Mouse (Mus musculus): Measurements from ENCODE around the gene Mfsd4a. TPM values are rescaled to one million over a fixed set of nuclear protein-coding genes. Genes with fewer than 3 reads are reported as not detected.

Gene Mfsd4a
- total and polyA plus RNA-seq, 2 experiments: 0.09 to 0.12 TPM

DNA sequence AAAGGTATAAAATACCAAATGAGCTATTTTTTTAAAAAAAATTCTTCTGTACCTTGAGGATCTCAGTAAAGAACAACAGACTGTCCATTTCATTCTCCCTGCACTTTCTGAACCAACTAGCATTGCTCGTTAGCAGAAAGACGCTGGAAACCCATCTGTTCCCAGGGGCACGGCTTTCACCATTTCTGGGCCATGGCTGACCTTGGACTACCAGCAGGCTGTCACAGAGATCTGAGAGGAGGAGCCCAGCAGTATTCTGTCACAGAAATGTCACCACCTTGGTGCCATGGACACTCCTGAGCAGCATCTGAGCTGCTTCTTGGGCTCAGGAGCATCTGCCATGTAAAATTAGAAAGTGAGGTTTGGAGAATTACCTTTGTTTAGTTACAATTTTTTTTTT is 30.1 kb downstream of the Mfsd4a start:
- no peaks in the 10 kb centered on the region for H3K4me1 ChIP-seq (ENCODE audit: control insufficient read depth, insufficient read depth, low read length)
- 84% methylated on average over 3 of the region's 3 CpGs for WGBS
- no peaks in the 10 kb centered on the region for H3K27me3 ChIP-seq (ENCODE audit: control insufficient read depth, insufficient read depth, low read length)
- H3K27ac ChIP-seq (replicated peaks; ENCODE audit: insufficient read depth, low read depth, low read length): no peak overlapping the region
- TF ChIP-seq POLR2A (IDR thresholded peaks at IDR 0.05; ENCODE audit: extremely low read depth, insufficient read depth, low read length) (no peak), CTCF (IDR thresholded peaks at IDR 0.05; ENCODE audit: low read depth, low read length) (no peak)
- H3K4me3 ChIP-seq (ENCODE audit: insufficient read depth, low read depth, low read length): no peak overlapping the region
- H3K79me2 ChIP-seq (ENCODE audit: control insufficient read depth, insufficient read depth, low read length): no peaks in the 10 kb centered on the region
- H3K9ac ChIP-seq (ENCODE audit: low read depth, low read length): no peak overlapping the region
- H3K36me3 ChIP-seq (ENCODE audit: control insufficient read depth, insufficient read depth, low read length): peaks cover 4% of the 10 kb centered on the region; the same call in 1 of the 2 replicates
- DNase-seq (ENCODE audit: extremely low read depth, low read depth, low spot score): no peak

DNA sequence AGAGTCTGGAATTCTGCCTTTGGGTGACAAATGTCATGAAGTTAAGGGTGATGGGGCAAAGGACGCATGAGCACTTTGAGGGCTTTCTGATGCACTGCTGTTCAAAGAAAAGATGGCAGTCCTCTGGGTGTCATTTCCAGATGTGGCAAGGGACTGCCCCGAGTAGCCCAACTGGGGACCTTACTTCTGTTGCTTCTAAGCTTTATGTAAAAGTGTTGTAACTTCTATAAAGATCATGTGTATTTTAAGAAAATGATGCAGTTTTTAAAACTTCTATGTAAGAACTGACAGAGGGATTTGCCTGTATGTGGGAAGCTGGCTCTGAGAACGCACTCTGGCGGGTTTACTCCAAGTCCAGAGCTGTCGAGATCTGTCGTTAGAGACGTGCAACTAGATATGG is 35.7 kb downstream of the Mfsd4a start:
- peak; percentile 35 for DNase-seq (ENCODE audit: extremely low read depth, low read depth, low spot score)
- no peaks in the 10 kb centered on the region for H3K4me1 ChIP-seq (ENCODE audit: control insufficient read depth, insufficient read depth, low read length)
- TF ChIP-seq POLR2A (IDR thresholded peaks at IDR 0.05; ENCODE audit: extremely low read depth, insufficient read depth, low read length): no peak
- TF ChIP-seq CTCF (IDR thresholded peaks at IDR 0.05; ENCODE audit: low read depth, low read length): no peak
- no peaks in the 10 kb centered on the region for H3K27me3 ChIP-seq (ENCODE audit: control insufficient read depth, insufficient read depth, low read length)
- no peak overlapping the region for H3K9ac ChIP-seq (ENCODE audit: low read depth, low read length)
- H3K36me3 ChIP-seq (ENCODE audit: control insufficient read depth, insufficient read depth, low read length): peaks cover 36% of the 10 kb centered on the region
- H3K27ac ChIP-seq (replicated peaks; ENCODE audit: insufficient read depth, low read depth, low read length): no peak overlapping the region
- H3K4me3 ChIP-seq (ENCODE audit: insufficient read depth, low read depth, low read length): no peak overlapping the region
- 79% methylated on average over 7 of the region's 7 CpGs for WGBS
- no peaks in the 10 kb centered on the region for H3K79me2 ChIP-seq (ENCODE audit: control insufficient read depth, insufficient read depth, low read length)

DNA sequence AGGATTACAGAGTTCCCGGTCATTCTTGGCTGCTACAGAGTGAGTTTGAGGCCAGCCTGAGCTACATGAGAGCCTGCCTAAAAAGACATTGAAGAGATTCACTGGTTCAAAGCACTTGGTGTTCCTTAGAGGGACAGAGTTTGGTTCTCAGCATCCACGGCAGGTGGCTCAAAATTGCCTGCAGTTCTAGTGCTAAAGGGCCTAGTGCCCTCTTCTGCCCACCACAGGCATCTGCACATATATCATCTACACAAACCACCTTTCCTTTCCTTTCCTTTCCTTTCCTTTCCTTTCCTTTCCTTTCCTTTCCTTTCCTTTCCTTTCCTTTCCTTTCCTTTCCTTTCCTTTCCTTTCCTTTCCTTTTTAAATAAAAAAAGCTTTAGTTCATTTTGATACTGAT is 37.3 kb downstream of the Mfsd4a start:
- H3K27ac ChIP-seq (replicated peaks; ENCODE audit: insufficient read depth, low read depth, low read length): no peak overlapping the region
- WGBS: 83% methylated on average over 2 of the region's 2 CpGs
- no peak overlapping the region for H3K9ac ChIP-seq (ENCODE audit: low read depth, low read length)
- no peak for DNase-seq (ENCODE audit: extremely low read depth, low read depth, low spot score)
- H3K79me2 ChIP-seq (ENCODE audit: control insufficient read depth, insufficient read depth, low read length): no peaks in the 10 kb centered on the region
- H3K36me3 ChIP-seq (ENCODE audit: control insufficient read depth, insufficient read depth, low read length): peaks cover 38% of the 10 kb centered on the region
- no peak overlapping the region for H3K4me3 ChIP-seq (ENCODE audit: insufficient read depth, low read depth, low read length)
- H3K4me1 ChIP-seq (ENCODE audit: control insufficient read depth, insufficient read depth, low read length): no peaks in the 10 kb centered on the region
- H3K27me3 ChIP-seq (ENCODE audit: control insufficient read depth, insufficient read depth, low read length): no peaks in the 10 kb centered on the region
- no peak for TF ChIP-seq POLR2A (IDR thresholded peaks at IDR 0.05; ENCODE audit: extremely low read depth, insufficient read depth, low read length)
- peak; percentile 48 for TF ChIP-seq CTCF (IDR thresholded peaks at IDR 0.05; ENCODE audit: low read depth, low read length)

DNA sequence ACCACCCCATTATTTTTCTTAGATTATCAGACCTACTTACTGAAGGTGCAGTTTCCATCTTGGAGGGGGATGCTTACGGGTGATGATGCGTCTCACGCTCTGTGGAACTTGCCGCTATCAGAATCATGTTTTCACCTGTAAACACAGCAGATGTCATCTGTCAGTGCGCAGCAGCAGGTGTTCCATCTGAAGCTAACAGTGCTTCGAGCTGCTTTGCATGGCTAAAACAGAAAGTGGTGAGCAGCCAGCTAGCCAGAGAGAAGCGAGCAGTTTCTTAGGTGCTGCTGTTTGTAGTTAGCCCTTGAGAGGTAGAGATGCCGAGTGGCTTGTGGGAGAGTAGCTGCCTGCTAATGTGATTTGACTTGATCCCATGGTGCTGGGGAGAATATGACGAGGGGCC is 39.4 kb downstream of the Mfsd4a start:
- WGBS: 95% methylated on average over 9 of the region's 9 CpGs

DNA sequence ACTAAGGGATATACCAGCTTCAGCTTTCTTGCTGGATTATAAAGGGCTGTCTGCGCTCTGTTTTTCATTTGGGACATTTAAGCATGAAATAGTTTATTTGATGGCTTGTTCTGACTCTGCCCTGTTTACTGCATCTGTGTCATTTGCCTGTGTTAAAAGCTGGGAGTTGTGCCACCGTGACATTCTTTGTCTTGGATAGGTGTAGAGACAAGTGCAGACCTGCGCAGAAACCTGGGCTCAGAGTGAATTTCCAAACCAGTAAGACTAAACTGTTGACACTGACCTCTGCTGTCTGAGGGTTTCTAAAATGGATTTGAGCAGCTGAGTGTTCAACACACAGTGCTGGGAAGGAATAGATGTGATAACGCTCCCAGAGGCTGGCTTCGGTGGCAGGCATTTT is 39.9 kb downstream of the Mfsd4a start:
- no peaks in the 10 kb centered on the region for H3K27me3 ChIP-seq (ENCODE audit: control insufficient read depth, insufficient read depth, low read length)
- H3K36me3 ChIP-seq (ENCODE audit: control insufficient read depth, insufficient read depth, low read length): peaks cover 52% of the 10 kb centered on the region
- no peak for DNase-seq (ENCODE audit: extremely low read depth, low read depth, low spot score)
- TF ChIP-seq CTCF (IDR thresholded peaks at IDR 0.05; ENCODE audit: low read depth, low read length) (no peak), POLR2A (IDR thresholded peaks at IDR 0.05; ENCODE audit: extremely low read depth, insufficient read depth, low read length) (no peak)
- no peak overlapping the region for H3K9ac ChIP-seq (ENCODE audit: low read depth, low read length)
- WGBS: 92% methylated on average over 5 of the region's 5 CpGs
- no peak overlapping the region for H3K27ac ChIP-seq (replicated peaks; ENCODE audit: insufficient read depth, low read depth, low read length)
- H3K79me2 ChIP-seq (ENCODE audit: control insufficient read depth, insufficient read depth, low read length): peaks cover 3% of the 10 kb centered on the region; the same call in 1 of the 2 replicates
- no peak overlapping the region for H3K4me3 ChIP-seq (ENCODE audit: insufficient read depth, low read depth, low read length)
- no peaks in the 10 kb centered on the region for H3K4me1 ChIP-seq (ENCODE audit: control insufficient read depth, insufficient read depth, low read length)

More for the DNA sequence above, 39.4 kb downstream of the Mfsd4a start:
- no peak overlapping the region for H3K4me3 ChIP-seq (ENCODE audit: insufficient read depth, low read depth, low read length)
- no peak for DNase-seq (ENCODE audit: extremely low read depth, low read depth, low spot score)
- no peaks in the 10 kb centered on the region for H3K4me1 ChIP-seq (ENCODE audit: control insufficient read depth, insufficient read depth, low read length)
- peaks cover 3% of the 10 kb centered on the region; the same call in 1 of the 2 replicates for H3K79me2 ChIP-seq (ENCODE audit: control insufficient read depth, insufficient read depth, low read length)
- H3K9ac ChIP-seq (ENCODE audit: low read depth, low read length): no peak overlapping the region
- no peak for TF ChIP-seq POLR2A (IDR thresholded peaks at IDR 0.05; ENCODE audit: extremely low read depth, insufficient read depth, low read length)
- TF ChIP-seq CTCF (IDR thresholded peaks at IDR 0.05; ENCODE audit: low read depth, low read length): no peak
- no peak overlapping the region for H3K27ac ChIP-seq (replicated peaks; ENCODE audit: insufficient read depth, low read depth, low read length)
- H3K27me3 ChIP-seq (ENCODE audit: control insufficient read depth, insufficient read depth, low read length): no peaks in the 10 kb centered on the region
- peaks cover 49% of the 10 kb centered on the region for H3K36me3 ChIP-seq (ENCODE audit: control insufficient read depth, insufficient read depth, low read length)

DNA sequence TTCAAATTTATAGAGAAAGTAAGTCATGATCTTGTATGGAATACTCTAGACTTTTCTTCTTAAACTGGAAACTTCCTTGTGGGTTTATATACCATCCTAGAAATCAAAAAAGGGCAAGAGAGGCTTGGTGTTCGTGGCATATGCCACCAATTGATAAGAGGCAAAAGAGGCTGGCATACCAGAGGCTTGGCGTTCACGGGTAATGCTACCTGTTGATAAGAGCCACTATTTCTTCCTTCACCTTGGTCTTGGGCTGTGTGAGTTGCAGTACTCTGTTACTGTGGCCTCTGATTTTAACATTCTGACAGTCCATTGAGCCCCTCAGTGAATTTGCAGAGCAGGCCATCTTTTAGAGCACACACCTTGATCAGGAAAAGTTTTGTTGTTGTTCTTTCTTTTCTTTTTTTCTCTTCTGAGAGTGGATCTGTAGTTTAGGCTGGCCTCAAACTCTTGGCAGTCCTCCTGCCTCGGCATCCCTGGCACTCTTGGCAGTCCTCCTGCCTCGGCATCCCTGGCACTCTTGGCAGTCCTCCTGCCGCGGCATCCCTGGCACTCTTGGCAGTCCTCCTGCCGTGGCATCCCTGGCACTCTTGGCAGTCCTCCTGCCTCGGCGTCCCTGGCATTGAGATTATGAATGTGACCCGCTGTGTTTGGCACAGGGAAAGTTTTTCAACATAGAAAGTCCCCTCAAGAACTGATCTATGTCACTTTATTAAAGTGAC is 40.8 kb downstream of the Mfsd4a start:
- Histone ChIP-seq H3K4me3 (ENCODE audit: insufficient read depth, low read depth, low read length) (no peak overlapping the region), H3K27ac (replicated peaks; ENCODE audit: insufficient read depth, low read depth, low read length) (no peak overlapping the region), H3K79me2 (ENCODE audit: control insufficient read depth, insufficient read depth, low read length) (peaks cover 6% of the 10 kb centered on the region; the same call in 1 of the 2 replicates), H3K4me1 (ENCODE audit: control insufficient read depth, insufficient read depth, low read length) (no peaks in the 10 kb centered on the region), H3K9ac (ENCODE audit: low read depth, low read length) (no peak overlapping the region), H3K27me3 (ENCODE audit: control insufficient read depth, insufficient read depth, low read length) (no peaks in the 10 kb centered on the region), H3K36me3 (ENCODE audit: control insufficient read depth, insufficient read depth, low read length) (peaks cover 50% of the 10 kb centered on the region)
- no peak for DNase-seq (ENCODE audit: extremely low read depth, low read depth, low spot score)
- WGBS: 37% methylated on average over 11 of the region's 11 CpGs
- TF ChIP-seq POLR2A (IDR thresholded peaks at IDR 0.05; ENCODE audit: extremely low read depth, insufficient read depth, low read length) (no peak), CTCF (IDR thresholded peaks at IDR 0.05; ENCODE audit: low read depth, low read length) (no peak)
